Comparison of ENCODE assay signal across 9 mouse cellular contexts in genomic region chr6:55009391-55010230, GRCm38 (mm10). TPM values are rescaled to one million over a fixed set of nuclear protein-coding genes. Genes with fewer than 3 reads are reported as not detected.
DNase-seq lines count a peak whose midpoint lies in the region; ATAC-seq and TF ChIP-seq lines count a peak whose summit lies in the region.
"Had no signal": no experiment of that assay in that cellular context is flagged by ENCODE, and none has a peak within 500 bp of the region (broad histone marks: within the 10 kb centered on the region; RNA-seq: fewer than 3 reads in every experiment).

No protein-coding gene starts in this region.

- TF ChIP-seq CTCF in lung, postnatal 0 days (IDR thresholded peaks at IDR 0.05): no peak

- WGBS in lung, embryonic 15.5 days: 25% methylated on average over 16 of the region's 16 CpGs
- WGBS in forebrain, embryonic 13.5 days: 12% methylated on average over 16 of the region's 16 CpGs
- 49% methylated on average over 16 of the region's 16 CpGs for WGBS in limb, embryonic 10.5 days
- 30% methylated on average over 16 of the region's 16 CpGs for WGBS in stomach, embryonic 16.5 days
- WGBS in lung, postnatal 0 days: 29% methylated on average over 16 of the region's 16 CpGs

- H3K27me3 ChIP-seq in lung, embryonic 15.5 days: no peaks in the 10 kb centered on the region
- H3K27me3 ChIP-seq in forebrain, embryonic 13.5 days: peaks cover 75% of the 10 kb centered on the region
- H3K27me3 ChIP-seq in limb, embryonic 10.5 days (ENCODE audit: low read depth, poor library complexity, severe bottlenecking): peaks cover 8% of the 10 kb centered on the region
- H3K27me3 ChIP-seq in stomach, embryonic 16.5 days (ENCODE audit: control insufficient read depth, insufficient read depth, low read length): no peaks in the 10 kb centered on the region
- no peaks in the 10 kb centered on the region for H3K27me3 ChIP-seq in lung, postnatal 0 days (replicated peaks; ENCODE audit: insufficient read depth, low read length)

- H3K27ac ChIP-seq in lung, embryonic 15.5 days: peak overlapping the region; percentile 78
- H3K27ac ChIP-seq in forebrain, embryonic 13.5 days: no peak overlapping the region
- peak overlapping the region; percentile 56; the same call in 1 of the 2 replicates for H3K27ac ChIP-seq in limb, embryonic 10.5 days
- H3K27ac ChIP-seq in stomach, embryonic 16.5 days (ENCODE audit: low read length): peak overlapping the region; percentile 63; the same call in 1 of the 2 replicates
- no peak overlapping the region for H3K27ac ChIP-seq in lung, postnatal 0 days (ENCODE audit: low read length)

- peak overlapping the region; percentile 41 for H3K4me2 ChIP-seq in lung, embryonic 15.5 days
- peak overlapping the region; percentile 49 for H3K4me2 ChIP-seq in forebrain, embryonic 13.5 days
- H3K4me2 ChIP-seq in stomach, embryonic 16.5 days (ENCODE audit: low read depth, low read length): peak overlapping the region; percentile 39
- no peak overlapping the region for H3K4me2 ChIP-seq in lung, postnatal 0 days (replicated peaks; ENCODE audit: low read depth, low read length)

- H3K9ac ChIP-seq in lung, embryonic 15.5 days: no peak overlapping the region
- no peak overlapping the region for H3K9ac ChIP-seq in forebrain, embryonic 13.5 days
- no peak overlapping the region for H3K9ac ChIP-seq in stomach, embryonic 16.5 days (ENCODE audit: low read length)
- H3K9ac ChIP-seq in lung, postnatal 0 days (replicated peaks; ENCODE audit: low read depth): no peak overlapping the region

- H3K4me3 ChIP-seq in lung, embryonic 15.5 days: no peak overlapping the region
- H3K4me3 ChIP-seq in forebrain, embryonic 13.5 days: peak overlapping the region; percentile 13; the same call in 1 of the 2 replicates
- H3K4me3 ChIP-seq in limb, embryonic 10.5 days: peak overlapping the region; percentile 13; the same call in 1 of the 2 replicates
- peak overlapping the region; percentile 12; the same call in 1 of the 2 replicates for H3K4me3 ChIP-seq in stomach, embryonic 16.5 days (replicated peaks; ENCODE audit: low read length)
- H3K4me3 ChIP-seq in lung, postnatal 0 days (ENCODE audit: low read depth, low read length): no peak overlapping the region

- peak; percentile 57; the same call in 1 of the 2 replicates for ATAC-seq in lung, embryonic 15.5 days (ENCODE audit: borderline replicate concordance, extremely low read depth, low FRiP score, low TSS enrichment)
- peak; percentile 50 for ATAC-seq in forebrain, embryonic 13.5 days
- peak; percentile 76; the same call in 1 of the 2 replicates for ATAC-seq in stomach, embryonic 16.5 days (ENCODE audit: insufficient read depth, low FRiP score)
- no peak for ATAC-seq in erythroid progenitor cell, adult 5-6 weeks (replicated peaks; ENCODE audit: low FRiP score, poor library complexity, severe bottlenecking)
- ATAC-seq in lung, postnatal 0 days: no peak

- TF ChIP-seq EP300 in lung, postnatal 0 days (IDR thresholded peaks at IDR 0.05): no peak

- H3K9me3 ChIP-seq in lung, embryonic 15.5 days: no peaks in the 10 kb centered on the region
- no peaks in the 10 kb centered on the region for H3K9me3 ChIP-seq in forebrain, embryonic 13.5 days (replicated peaks)
- no peaks in the 10 kb centered on the region for H3K9me3 ChIP-seq in limb, embryonic 10.5 days (replicated peaks)
- no peaks in the 10 kb centered on the region for H3K9me3 ChIP-seq in stomach, embryonic 16.5 days (replicated peaks; ENCODE audit: control insufficient read depth, low read length)
- H3K9me3 ChIP-seq in lung, postnatal 0 days (ENCODE audit: low read length): no peaks in the 10 kb centered on the region

- no peak for DNase-seq in lung, postnatal 25 days (ENCODE audit: low spot score)
- no peak for DNase-seq in limb, embryonic 10.5 days (ENCODE audit: low spot score)
- no peak for DNase-seq in lung, postnatal 0 days (ENCODE audit: low spot score)
- no peak for DNase-seq in yolk sac, embryonic 10.5 days (ENCODE audit: low spot score)
- DNase-seq: gastrocnemius, postnatal 10 days had no signal

- H3K36me3 ChIP-seq in lung, embryonic 15.5 days: no peaks in the 10 kb centered on the region
- H3K36me3 ChIP-seq in forebrain, embryonic 13.5 days (ENCODE audit: poor library complexity, severe bottlenecking): no peaks in the 10 kb centered on the region
- no peaks in the 10 kb centered on the region for H3K36me3 ChIP-seq in limb, embryonic 10.5 days
- no peaks in the 10 kb centered on the region for H3K36me3 ChIP-seq in stomach, embryonic 16.5 days (ENCODE audit: control insufficient read depth, insufficient read depth, low read length)
- no peaks in the 10 kb centered on the region for H3K36me3 ChIP-seq in lung, postnatal 0 days (ENCODE audit: insufficient read depth, low read length)

- no peaks in the 10 kb centered on the region for H3K4me1 ChIP-seq in lung, embryonic 15.5 days
- H3K4me1 ChIP-seq in forebrain, embryonic 13.5 days: peaks cover 11% of the 10 kb centered on the region
- no peaks in the 10 kb centered on the region for H3K4me1 ChIP-seq in limb, embryonic 10.5 days
- no peaks in the 10 kb centered on the region for H3K4me1 ChIP-seq in stomach, embryonic 16.5 days (ENCODE audit: control insufficient read depth, insufficient read depth, low read length)
- no peaks in the 10 kb centered on the region for H3K4me1 ChIP-seq in lung, postnatal 0 days (ENCODE audit: insufficient read depth, low read depth, low read length)

RNA-seq across cellular contexts. Expression of gene Ggct, which starts 16.9 kb away (rescaled TPM):
- polyA plus RNA-seq in lung, embryonic 15.5 days (2015; fragmentation: Nextera tagmentation; extraction: Ambion mirVana): 7.0 and 7.4 TPM in 2 replicates
- polyA plus RNA-seq in forebrain, embryonic 13.5 days (2015; fragmentation: Nextera tagmentation; extraction: Ambion mirVana): 9.3 and 10.6 TPM in 2 replicates
- 8.5 and 11.9 TPM in 2 replicates for polyA plus RNA-seq in limb, embryonic 10.5 days (2016; fragmentation: Nextera tagmentation; extraction: Ambion mirVana)
- 8.7 and 10.8 TPM in 2 replicates for polyA plus RNA-seq in stomach, embryonic 16.5 days (2015; fragmentation: Nextera tagmentation; extraction: Ambion mirVana)
- total RNA-seq in erythroid progenitor cell, adult 5-6 weeks (2015; ENCODE audit: low replicate concordance): 6.8 TPM in 1 of 2 replicates, not detected in the other
- 1.0 and 1.6 TPM in 2 replicates for total RNA-seq in erythroid progenitor cell, adult 5-6 weeks (2017; ENCODE audit: low replicate concordance)
- 6.9 and 8.7 TPM in 2 replicates for polyA plus RNA-seq in lung, postnatal 0 days (2015; fragmentation: Nextera tagmentation; extraction: Ambion mirVana)

RNA-seq across cellular contexts. Expression of gene Gars, which starts 28.2 kb away (rescaled TPM):
- polyA plus RNA-seq in lung, embryonic 15.5 days (2015; fragmentation: Nextera tagmentation; extraction: Ambion mirVana): 142 and 146 TPM in 2 replicates
- 190 and 212 TPM in 2 replicates for polyA plus RNA-seq in forebrain, embryonic 13.5 days (2015; fragmentation: Nextera tagmentation; extraction: Ambion mirVana)
- 186 and 208 TPM in 2 replicates for polyA plus RNA-seq in limb, embryonic 10.5 days (2016; fragmentation: Nextera tagmentation; extraction: Ambion mirVana)
- 136 and 138 TPM in 2 replicates for polyA plus RNA-seq in stomach, embryonic 16.5 days (2015; fragmentation: Nextera tagmentation; extraction: Ambion mirVana)
- 28.5 and 46.1 TPM in 2 replicates for total RNA-seq in erythroid progenitor cell, adult 5-6 weeks (2015; ENCODE audit: low replicate concordance)
- total RNA-seq in erythroid progenitor cell, adult 5-6 weeks (2017; ENCODE audit: low replicate concordance): 45.3 and 48.4 TPM in 2 replicates
- polyA plus RNA-seq in lung, postnatal 0 days (2015; fragmentation: Nextera tagmentation; extraction: Ambion mirVana): 70.9 and 76.0 TPM in 2 replicates

RNA-seq across cellular contexts. Expression of gene Nod1, which starts 37.2 kb away (rescaled TPM):
- polyA plus RNA-seq in lung, embryonic 15.5 days (2015; fragmentation: Nextera tagmentation; extraction: Ambion mirVana): 6.6 and 7.6 TPM in 2 replicates
- 1.3 and 1.6 TPM in 2 replicates for polyA plus RNA-seq in forebrain, embryonic 13.5 days (2015; fragmentation: Nextera tagmentation; extraction: Ambion mirVana)
- polyA plus RNA-seq in limb, embryonic 10.5 days (2016; fragmentation: Nextera tagmentation; extraction: Ambion mirVana): 1.4 and 1.7 TPM in 2 replicates
- 9.3 and 9.8 TPM in 2 replicates for polyA plus RNA-seq in stomach, embryonic 16.5 days (2015; fragmentation: Nextera tagmentation; extraction: Ambion mirVana)
- total RNA-seq in erythroid progenitor cell, adult 5-6 weeks (2015; ENCODE audit: low replicate concordance): 1.8 and 16.3 TPM in 2 replicates
- total RNA-seq in erythroid progenitor cell, adult 5-6 weeks (2017; ENCODE audit: low replicate concordance): 0.98 and 2.3 TPM in 2 replicates
- 12.7 and 14.4 TPM in 2 replicates for polyA plus RNA-seq in lung, postnatal 0 days (2015; fragmentation: Nextera tagmentation; extraction: Ambion mirVana)

Comparison
In these comparisons a context has a peak if more than half of its experiments do, and no peak if none do; other contexts are left out.
1. ATAC-seq: peak in lung, embryonic 15.5 days (single experiment), forebrain, embryonic 13.5 days (single experiment) and stomach, embryonic 16.5 days (single experiment); none in erythroid progenitor cell, adult 5-6 weeks (single experiment) and lung, postnatal 0 days (single experiment).
2. H3K27ac ChIP-seq: peak in lung, embryonic 15.5 days (single experiment), limb, embryonic 10.5 days (single experiment) and stomach, embryonic 16.5 days (single experiment); none in forebrain, embryonic 13.5 days (single experiment) and lung, postnatal 0 days (single experiment).
3. H3K4me3 ChIP-seq: peak in forebrain, embryonic 13.5 days (single experiment), limb, embryonic 10.5 days (single experiment) and stomach, embryonic 16.5 days (single experiment); none in lung, embryonic 15.5 days (single experiment) and lung, postnatal 0 days (single experiment).